Mouse (Mus musculus) liver, embryonic 14.5 days (tissue): ENCODE measurements at regions not wholly inside any gene's neighbourhood (a gene's known extent, or its start where the extent isn't known, plus 50 kb on each side); places are given as distances from the start of the nearest gene placed in this dataset.

Source experiments
- CTCF ChIP-seq: IDR thresholded peaks from 2 replicates; pipeline ENCODE4 v1.5.1; 2016; ENCODE audit warnings: antibody characterized with exemption, low read depth, control low read depth
- EP300 ChIP-seq: IDR thresholded peaks from 2 replicates; pipeline ENCODE4 v1.6.1; 2016; ENCODE audit warnings: antibody characterized with exemption, low read depth

- TF ChIP-seq CTCF (no peak), EP300 (no peak)
Observed at GRCm38 (mm10) chr10:117496064-117497011, 116.5 kb upstream of the Cpsf6 start.
